Mouse (Mus musculus) urinary bladder, adult 2 months (tissue): ENCODE measurements around the gene Siglec1. TPM values are rescaled to one million over a fixed set of nuclear protein-coding genes. Genes with fewer than 3 reads are reported as not detected.
A peak's percentile ranks its signal among the peaks of the same experiment; 100 is the strongest.
"Not testable (repeated sequence)": the region's sequence is repeated elsewhere in the genome, so short reads cannot be mapped to it uniquely, and the experiment has no call there.

ENCODE experiments used
- DNase-seq: peaks from one replicate; pipeline ENCODE4 v3.0.0; 2022; ENCODE audit warnings: low spot score
- polyA plus RNA-seq: library from polyadenylated mRNA; depleted of rRNA; stranded (reverse); fragments of >200 nt; gene quantifications from 2 replicates; pipeline ENCODE4 v1.2.3, GENCODE M21; 2012; rRNA removed

The Siglec1 gene
- 7.6 and 8.7 TPM in 2 replicates for polyA plus RNA-seq

- no peak for DNase-seq
These were observed at the start of gene Siglec1 for GRCm38 (mm10) chr2:131086667-131087390. Siglec1 (minus strand) TSS chr2:131086765.

GRCm38 (mm10) chr2:131135521-131136139 is 49.1 kb upstream of the Siglec1 start:
- peak; percentile 16 for DNase-seq

GRCm38 (mm10) chr2:131134826-131135400 is 48.3 kb upstream of the Siglec1 start:
- peak; percentile 10 for DNase-seq

- peak; percentile 18 for DNase-seq
These were observed 47.8 kb upstream of the Siglec1 start for GRCm38 (mm10) chr2:131134381-131134780.

- DNase-seq, result no peak
These were observed 46.5 kb upstream of the Siglec1 start, which contains the start of gene Gm11037 for GRCm38 (mm10) chr2:131132930-131133547. Gm11037 (plus strand) TSS chr2:131133497.

- DNase-seq, result no peak
These were observed 45.7 kb upstream of the Siglec1 start for GRCm38 (mm10) chr2:131132111-131132888.

- DNase-seq, result no peak
These were observed 44.3 kb upstream of the Siglec1 start for GRCm38 (mm10) chr2:131130849-131131248.

GRCm38 (mm10) chr2:131129836-131130235 is 43.3 kb upstream of the Siglec1 start:
- DNase-seq, result no peak

- no peak for DNase-seq
These were observed 42.1 kb upstream of the Siglec1 start for GRCm38 (mm10) chr2:131128636-131129157.

GRCm38 (mm10) chr2:131128211-131128610 is 41.6 kb upstream of the Siglec1 start:
- no peak for DNase-seq

GRCm38 (mm10) chr2:131127161-131127730 is 40.7 kb upstream of the Siglec1 start, which contains the start of gene Hspa12b:
Hspa12b (plus strand) TSS chr2:131127280.
- no peak for DNase-seq

GRCm38 (mm10) chr2:131125964-131126815 is 39.6 kb upstream of the Siglec1 start:
- no peak for DNase-seq

- DNase-seq, result no peak
These were observed 38.8 kb upstream of the Siglec1 start for GRCm38 (mm10) chr2:131125157-131125963.

- DNase-seq, result no peak
These were observed 37.6 kb upstream of the Siglec1 start for GRCm38 (mm10) chr2:131124166-131124565.

GRCm38 (mm10) chr2:131118968-131119574 is 32.5 kb upstream of the Siglec1 start:
- DNase-seq, result no peak

- DNase-seq, result no peak
These were observed 19.4 kb upstream of the Siglec1 start for GRCm38 (mm10) chr2:131105989-131106388.

- DNase-seq, result not testable (repeated sequence)
These were observed 18.5 kb upstream of the Siglec1 start for GRCm38 (mm10) chr2:131105061-131105460.

- DNase-seq, result no peak
These were observed 17.5 kb upstream of the Siglec1 start for GRCm38 (mm10) chr2:131104021-131104420.

- no peak for DNase-seq
These were observed 15.0 kb upstream of the Siglec1 start for GRCm38 (mm10) chr2:131101530-131101929.
